Mouse (Mus musculus): Measurements from ENCODE around the gene Ldlrap1. TPM values are rescaled to one million over a fixed set of nuclear protein-coding genes. Genes with fewer than 3 reads are reported as not detected.

Ldlrap1 gene
- polyA plus RNA-seq, 1 experiment from 2014 or later: 2.7 TPM

GRCm38 (mm10) chr4:134745900-134746661 lies 21.7 kb downstream of the Ldlrap1 start:
- H3K9me3 ChIP-seq (ENCODE audit: control insufficient read depth, low read length): no peaks in the 10 kb centered on the region
- H3K4me2 ChIP-seq (replicated peaks): no peak overlapping the region
- no peaks in the 10 kb centered on the region for H3K36me3 ChIP-seq (replicated peaks; ENCODE audit: control insufficient read depth, insufficient read depth)
- DNase-seq (ENCODE audit: low spot score) (no peak), ATAC-seq (ENCODE audit: low FRiP score) (no peak)
- 79% methylated on average over 16 of the region's 16 CpGs for WGBS
- H3K9ac ChIP-seq: no peak overlapping the region
- no peaks in the 10 kb centered on the region for H3K27me3 ChIP-seq (ENCODE audit: control insufficient read depth, insufficient read depth, low read length)
- no peak overlapping the region for H3K4me3 ChIP-seq (replicated peaks; ENCODE audit: low read length)
- no peaks in the 10 kb centered on the region; the same call in 1 of the 2 replicates for H3K4me1 ChIP-seq (replicated peaks; ENCODE audit: control insufficient read depth, insufficient read depth, low read length)
- no peak overlapping the region for H3K27ac ChIP-seq

DNA sequence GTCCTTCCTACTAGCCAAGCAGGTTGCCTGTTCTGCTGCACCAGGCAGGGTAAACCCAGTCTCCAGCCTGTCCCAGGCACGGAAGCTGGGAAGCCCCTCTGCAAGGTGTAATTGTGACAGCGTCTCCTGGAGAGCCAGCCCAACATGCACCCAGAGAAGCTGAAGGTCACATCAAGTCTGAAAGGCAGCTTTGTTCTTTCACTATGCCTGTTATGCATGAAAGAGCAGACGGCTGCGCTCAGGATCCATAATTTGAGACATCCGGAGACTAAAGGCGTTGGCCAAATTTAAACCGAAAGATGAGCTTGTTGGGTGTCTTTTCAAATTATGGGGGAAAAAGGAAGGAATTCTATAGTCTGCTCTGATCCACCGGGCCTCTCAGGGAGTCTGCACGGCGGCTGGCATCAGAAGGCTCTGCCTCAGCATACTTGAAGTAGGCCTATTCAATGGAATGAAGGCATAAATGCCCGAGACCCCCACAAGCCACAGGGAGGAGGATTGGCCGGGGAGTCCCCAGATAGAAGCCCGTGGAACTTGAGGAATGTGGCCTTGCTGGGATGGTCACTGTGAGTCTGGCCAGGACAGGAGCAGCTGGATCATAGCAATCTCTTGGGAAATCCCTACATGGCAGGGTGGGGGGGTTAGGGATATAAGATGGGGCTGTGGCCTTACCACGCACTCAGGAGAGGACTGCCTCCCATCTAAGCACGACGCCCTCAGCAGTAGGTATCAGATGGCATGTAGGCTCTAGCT lies 23.8 kb downstream of the Ldlrap1 start:
- H3K27ac ChIP-seq: no peak overlapping the region
- no peaks in the 10 kb centered on the region for H3K36me3 ChIP-seq (replicated peaks; ENCODE audit: control insufficient read depth, insufficient read depth)
- no peak overlapping the region for H3K4me2 ChIP-seq (replicated peaks)
- no peak for DNase-seq (ENCODE audit: low spot score)
- no peaks in the 10 kb centered on the region for H3K9me3 ChIP-seq (ENCODE audit: control insufficient read depth, low read length)
- ATAC-seq (ENCODE audit: low FRiP score): no peak
- H3K27me3 ChIP-seq (ENCODE audit: control insufficient read depth, insufficient read depth, low read length): no peaks in the 10 kb centered on the region
- H3K4me3 ChIP-seq (replicated peaks; ENCODE audit: low read length): no peak overlapping the region
- no peak overlapping the region for H3K9ac ChIP-seq
- no peaks in the 10 kb centered on the region; the same call in 1 of the 2 replicates for H3K4me1 ChIP-seq (replicated peaks; ENCODE audit: control insufficient read depth, insufficient read depth, low read length)
- 44% methylated on average over 16 of the region's 16 CpGs for WGBS

- Histone ChIP-seq H3K27me3 (ENCODE audit: control insufficient read depth, insufficient read depth, low read length) (no peaks in the 10 kb centered on the region), H3K9ac (no peak overlapping the region), H3K4me2 (replicated peaks) (no peak overlapping the region), H3K9me3 (ENCODE audit: control insufficient read depth, low read length) (no peaks in the 10 kb centered on the region), H3K36me3 (replicated peaks; ENCODE audit: control insufficient read depth, insufficient read depth) (no peaks in the 10 kb centered on the region), H3K4me1 (replicated peaks; ENCODE audit: control insufficient read depth, insufficient read depth, low read length) (peaks cover 5% of the 10 kb centered on the region), H3K27ac (no peak overlapping the region), H3K4me3 (replicated peaks; ENCODE audit: low read length) (no peak overlapping the region)
- WGBS: 75% methylated on average over 8 of the region's 8 CpGs
- no peak for ATAC-seq (ENCODE audit: low FRiP score)
- DNase-seq (ENCODE audit: low spot score): no peak
Observed at GRCm38 (mm10) chr4:134741949-134742348, 25.9 kb downstream of the Ldlrap1 start.

DNA sequence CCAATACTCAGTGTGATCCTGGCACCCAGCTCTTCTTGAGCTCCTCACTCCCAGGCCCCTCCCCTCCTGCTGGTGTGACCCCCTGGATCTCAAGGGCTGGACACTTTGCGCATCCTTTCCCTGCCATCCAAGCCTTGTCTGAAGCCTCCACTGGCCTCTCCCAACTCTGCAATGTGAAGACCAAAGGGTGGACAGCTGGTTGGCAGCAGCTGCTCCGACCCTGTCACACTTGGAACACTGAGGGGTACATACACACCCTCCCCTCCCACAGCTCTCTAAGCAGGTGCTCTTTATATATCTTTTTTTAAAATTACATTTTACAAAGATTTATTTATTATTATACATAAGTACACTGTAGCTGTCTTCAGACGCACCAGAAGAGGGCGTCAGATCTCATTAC lies 27.6 kb downstream of the Ldlrap1 start:
- Histone ChIP-seq H3K36me3 (replicated peaks; ENCODE audit: control insufficient read depth, insufficient read depth) (no peaks in the 10 kb centered on the region), H3K4me2 (replicated peaks) (no peak overlapping the region), H3K9me3 (ENCODE audit: control insufficient read depth, low read length) (no peaks in the 10 kb centered on the region), H3K4me1 (replicated peaks; ENCODE audit: control insufficient read depth, insufficient read depth, low read length) (peaks cover 5% of the 10 kb centered on the region), H3K27ac (no peak overlapping the region), H3K4me3 (replicated peaks; ENCODE audit: low read length) (no peak overlapping the region), H3K27me3 (ENCODE audit: control insufficient read depth, insufficient read depth, low read length) (no peaks in the 10 kb centered on the region), H3K9ac (no peak overlapping the region)
- ATAC-seq (ENCODE audit: low FRiP score): no peak
- 95% methylated on average over 4 of the region's 4 CpGs for WGBS
- no peak for DNase-seq (ENCODE audit: low spot score)

DNA sequence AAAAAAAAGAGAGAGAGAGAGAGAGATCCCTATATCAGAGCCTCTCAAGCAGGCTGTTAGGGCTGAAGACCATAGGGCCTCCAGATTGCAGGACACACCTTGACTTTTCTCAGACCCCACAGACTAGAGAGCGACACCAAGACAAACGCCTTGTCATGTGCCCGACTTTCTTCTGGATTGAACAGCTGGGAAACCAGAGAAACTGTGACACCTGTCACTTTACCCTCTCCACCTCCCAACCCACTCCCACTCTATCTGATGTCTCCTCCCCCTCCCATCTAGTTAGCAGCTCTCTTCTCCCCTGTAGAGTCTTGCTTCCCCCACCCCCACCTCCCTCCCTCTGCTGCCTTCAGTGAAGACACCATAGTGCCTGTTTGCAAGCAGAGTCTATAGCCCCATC lies 28.3 kb downstream of the Ldlrap1 start:
- Histone ChIP-seq H3K4me2 (replicated peaks) (no peak overlapping the region), H3K9me3 (ENCODE audit: control insufficient read depth, low read length) (no peaks in the 10 kb centered on the region), H3K36me3 (replicated peaks; ENCODE audit: control insufficient read depth, insufficient read depth) (no peaks in the 10 kb centered on the region), H3K4me1 (replicated peaks; ENCODE audit: control insufficient read depth, insufficient read depth, low read length) (peaks cover 5% of the 10 kb centered on the region), H3K27ac (no peak overlapping the region), H3K4me3 (replicated peaks; ENCODE audit: low read length) (no peak overlapping the region), H3K9ac (no peak overlapping the region), H3K27me3 (ENCODE audit: control insufficient read depth, insufficient read depth, low read length) (no peaks in the 10 kb centered on the region)
- no peak for DNase-seq (ENCODE audit: low spot score)
- ATAC-seq (ENCODE audit: low FRiP score): no peak
- 92% methylated on average over 3 of the region's 3 CpGs for WGBS

DNA sequence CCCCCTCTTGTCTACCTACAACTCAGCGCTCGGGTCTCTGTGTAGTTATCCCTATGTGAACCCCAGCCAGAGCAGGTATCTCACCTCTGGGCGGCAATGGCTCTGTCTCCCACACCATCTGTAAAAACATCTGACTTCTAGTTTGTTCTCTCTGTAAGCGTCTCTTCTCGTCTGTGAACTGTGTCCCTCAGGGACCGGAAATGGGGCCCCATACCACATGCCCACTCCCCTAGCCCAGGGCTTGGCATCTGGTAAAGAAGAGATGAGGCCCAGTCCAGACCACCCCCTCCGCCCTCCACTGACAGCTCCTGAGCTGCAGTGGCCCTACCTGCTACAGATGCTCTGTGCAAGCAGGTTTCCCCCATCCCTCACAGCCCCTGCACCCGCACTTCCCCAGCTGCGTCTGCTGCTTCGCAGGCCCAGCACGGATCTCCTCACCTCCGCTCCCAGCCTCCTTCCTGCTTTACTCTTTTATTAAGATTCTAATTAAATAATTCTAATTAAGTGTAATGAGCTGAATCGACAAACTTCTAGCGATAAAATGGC lies 30.4 kb downstream of the Ldlrap1 start:
- 52% methylated on average over 14 of the region's 14 CpGs for WGBS
- Histone ChIP-seq H3K27ac (peak overlapping the region; percentile 12; the same call in 1 of the 2 replicates), H3K9ac (no peak overlapping the region), H3K4me3 (replicated peaks; ENCODE audit: low read length) (no peak overlapping the region), H3K36me3 (replicated peaks; ENCODE audit: control insufficient read depth, insufficient read depth) (no peaks in the 10 kb centered on the region), H3K9me3 (ENCODE audit: control insufficient read depth, low read length) (no peaks in the 10 kb centered on the region), H3K27me3 (ENCODE audit: control insufficient read depth, insufficient read depth, low read length) (no peaks in the 10 kb centered on the region), H3K4me2 (replicated peaks) (no peak overlapping the region), H3K4me1 (replicated peaks; ENCODE audit: control insufficient read depth, insufficient read depth, low read length) (peaks cover 5% of the 10 kb centered on the region)
- ATAC-seq (ENCODE audit: low FRiP score) (0 out of 2 replicates have a peak, but pooled peaks have one; percentile 42), DNase-seq (ENCODE audit: low spot score) (no peak)

GRCm38 (mm10) chr4:134736147-134736546 lies 31.7 kb downstream of the Ldlrap1 start:
- Histone ChIP-seq H3K9me3 (ENCODE audit: control insufficient read depth, low read length) (no peaks in the 10 kb centered on the region), H3K36me3 (replicated peaks; ENCODE audit: control insufficient read depth, insufficient read depth) (no peaks in the 10 kb centered on the region), H3K9ac (no peak overlapping the region), H3K4me3 (replicated peaks; ENCODE audit: low read length) (no peak overlapping the region), H3K27ac (no peak overlapping the region), H3K4me2 (replicated peaks) (no peak overlapping the region), H3K4me1 (replicated peaks; ENCODE audit: control insufficient read depth, insufficient read depth, low read length) (peaks cover 5% of the 10 kb centered on the region), H3K27me3 (ENCODE audit: control insufficient read depth, insufficient read depth, low read length) (no peaks in the 10 kb centered on the region)
- DNase-seq (ENCODE audit: low spot score) (no peak), ATAC-seq (ENCODE audit: low FRiP score) (no peak)
- WGBS: 59% methylated on average over 7 of the region's 7 CpGs

DNA sequence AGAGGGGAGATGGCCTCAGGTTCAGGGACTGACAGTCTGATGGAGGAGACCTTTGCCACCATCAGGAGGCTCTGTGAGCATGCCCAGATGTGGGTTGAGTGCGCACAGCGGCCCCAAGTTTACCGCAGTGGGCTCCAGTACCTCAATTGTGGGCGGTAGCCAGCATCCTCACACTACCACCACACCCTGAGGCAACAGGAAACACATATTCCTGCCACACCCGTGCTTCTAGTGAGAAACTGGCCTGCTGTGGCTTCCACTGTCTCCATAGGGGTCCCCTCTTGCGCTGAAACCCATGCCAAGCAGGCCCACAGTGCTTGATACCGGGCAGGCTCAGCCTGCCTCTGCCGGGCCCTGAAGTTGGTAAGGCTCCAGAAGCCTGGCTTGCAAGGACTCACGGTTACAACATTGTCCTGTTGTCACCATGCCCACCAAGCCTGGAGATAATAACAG lies 33.2 kb downstream of the Ldlrap1 start:
- DNase-seq (ENCODE audit: low spot score) (no peak), ATAC-seq (ENCODE audit: low FRiP score) (no peak)
- Histone ChIP-seq H3K9me3 (ENCODE audit: control insufficient read depth, low read length) (no peaks in the 10 kb centered on the region), H3K36me3 (replicated peaks; ENCODE audit: control insufficient read depth, insufficient read depth) (no peaks in the 10 kb centered on the region), H3K9ac (no peak overlapping the region), H3K4me3 (replicated peaks; ENCODE audit: low read length) (no peak overlapping the region), H3K27ac (no peak overlapping the region), H3K4me2 (replicated peaks) (no peak overlapping the region), H3K27me3 (ENCODE audit: control insufficient read depth, insufficient read depth, low read length) (no peaks in the 10 kb centered on the region), H3K4me1 (replicated peaks; ENCODE audit: control insufficient read depth, insufficient read depth, low read length) (peaks cover 12% of the 10 kb centered on the region)
- WGBS: 57% methylated on average over 9 of the region's 9 CpGs

- DNase-seq (ENCODE audit: low spot score) (no peak), ATAC-seq (ENCODE audit: low FRiP score) (no peak)
- H3K4me1 ChIP-seq (replicated peaks; ENCODE audit: control insufficient read depth, insufficient read depth, low read length): peaks cover 12% of the 10 kb centered on the region
- no peaks in the 10 kb centered on the region for H3K27me3 ChIP-seq (ENCODE audit: control insufficient read depth, insufficient read depth, low read length)
- no peaks in the 10 kb centered on the region for H3K36me3 ChIP-seq (replicated peaks; ENCODE audit: control insufficient read depth, insufficient read depth)
- H3K9ac ChIP-seq: no peak overlapping the region
- H3K27ac ChIP-seq: no peak overlapping the region
- no peak overlapping the region for H3K4me2 ChIP-seq (replicated peaks)
- WGBS: 11% methylated on average over 12 of the region's 13 CpGs
- H3K9me3 ChIP-seq (ENCODE audit: control insufficient read depth, low read length): no peaks in the 10 kb centered on the region
- H3K4me3 ChIP-seq (replicated peaks; ENCODE audit: low read length): no peak overlapping the region
Observed at GRCm38 (mm10) chr4:134734038-134734628, 33.7 kb downstream of the Ldlrap1 start.

Data from hindbrain, embryonic 14.5 days (tissue).